Mouse (Mus musculus) stomach, postnatal 0 days (tissue): ENCODE measurements at regions not wholly inside any gene's neighbourhood (a gene's known extent, or its start where the extent isn't known, plus 50 kb on each side); places are given as distances from the start of the nearest gene placed in this dataset.

Experiments used
- ATAC-seq: fragments of 200-750 bp; cut with Nextera tagmentation; 2 replicates; pipeline ENCODE4 v1.8.0; 2017; ENCODE audit not compliant: low FRiP score, low TSS enrichment
- DNase-seq: peaks from one replicate; pipeline ENCODE4 v3.0.0-alpha.2; 2016; ENCODE audit warnings: low spot score
- H3K27ac ChIP-seq: fragments of 300-500 bp; sonication (generic); replicated peaks from 2 replicates; pipeline ENCODE4 v1.5.1; 2014; ENCODE audit warnings: mild to moderate bottlenecking, control low read depth
- H3K27me3 ChIP-seq: fragments of 300-500 bp; sonication (generic); 2 replicates; pipeline ENCODE4 v1.6.1; 2014; ENCODE audit warnings: low read length; ENCODE audit not compliant: control insufficient read depth, insufficient read depth
- H3K36me3 ChIP-seq: fragments of 300-500 bp; sonication (generic); 2 replicates; pipeline ENCODE4 v1.6.1; 2014; ENCODE audit warnings: low read length, mixed read lengths; ENCODE audit not compliant: control insufficient read depth, insufficient read depth
- H3K4me1 ChIP-seq: fragments of 300-500 bp; sonication (generic); replicated peaks from 2 replicates; pipeline ENCODE4 v1.6.1; 2014; ENCODE audit warnings: antibody characterized with exemption; ENCODE audit not compliant: control insufficient read depth, insufficient read depth
- H3K4me2 ChIP-seq: fragments of 300-500 bp; sonication (generic); replicated peaks from 2 replicates; pipeline ENCODE4 v1.6.1; 2014; ENCODE audit warnings: low read depth, mild to moderate bottlenecking, control low read depth, moderate library complexity
- H3K4me3 ChIP-seq: fragments of 300-500 bp; sonication (generic); 2 replicates; pipeline ENCODE4 v1.5.1; 2014; ENCODE audit warnings: low read depth, low read length, control low read depth
- H3K9ac ChIP-seq: fragments of 300-500 bp; sonication (generic); 2 replicates; pipeline ENCODE4 v1.6.1; 2014; ENCODE audit warnings: mild to moderate bottlenecking, low read length, control low read depth, mixed read lengths
- H3K9me3 ChIP-seq: fragments of 300-500 bp; sonication (generic); 2 replicates; pipeline ENCODE4 v1.6.1; 2016; ENCODE audit warnings: low read length; ENCODE audit not compliant: control insufficient read depth
- CTCF ChIP-seq: IDR thresholded peaks from 2 replicates; pipeline ENCODE4 v1.5.1; 2016; ENCODE audit warnings: antibody characterized with exemption, low read depth, mild to moderate bottlenecking, moderate library complexity
- EP300 ChIP-seq: optimal IDR thresholded peaks from 2 replicates; pipeline ENCODE3; 2016; ENCODE audit warnings: antibody characterized with exemption
- WGBS: fragments of 180-500 bp; shearing (Covaris S2); extraction: QIAGEN DNeasy Blood & Tissue Kit; methylation state at CpG from one replicate; pipeline ENCODE4 v1.1.7; 2014; 5-methylcytosine and 5-hydroxymethylcytosine counted together

- no peak overlapping the region for H3K4me3 ChIP-seq
- TF ChIP-seq EP300 (no peak), CTCF (peak; percentile 77)
- no peaks in the 10 kb centered on the region for H3K4me1 ChIP-seq
- no peaks in the 10 kb centered on the region for H3K36me3 ChIP-seq
- H3K9ac ChIP-seq: no peak overlapping the region
- 63% methylated on average over 5 of the region's 5 CpGs for WGBS
- no peak overlapping the region for H3K4me2 ChIP-seq
- no peaks in the 10 kb centered on the region for H3K9me3 ChIP-seq
- H3K27ac ChIP-seq: no peak overlapping the region
- no peaks in the 10 kb centered on the region for H3K27me3 ChIP-seq
- DNase-seq: peak; percentile 17
- ATAC-seq: no peak
Measured at GRCm38 (mm10) chr2:148535562-148536180, 92.3 kb upstream of the Cd93 start.

GRCm38 (mm10) chr2:148532051-148532450 is 88.7 kb upstream of the Cd93 start:
- H3K27me3 ChIP-seq: no peaks in the 10 kb centered on the region
- H3K9ac ChIP-seq: no peak overlapping the region
- H3K4me1 ChIP-seq: no peaks in the 10 kb centered on the region
- no peak for TF ChIP-seq EP300
- TF ChIP-seq CTCF: no peak
- 63% methylated on average over 4 of the region's 4 CpGs for WGBS
- no peak for ATAC-seq
- no peak overlapping the region for H3K27ac ChIP-seq
- H3K9me3 ChIP-seq: no peaks in the 10 kb centered on the region
- H3K4me2 ChIP-seq: no peak overlapping the region
- no peaks in the 10 kb centered on the region for H3K36me3 ChIP-seq
- no peak for DNase-seq
- H3K4me3 ChIP-seq: no peak overlapping the region

- WGBS: 64% methylated on average over 4 of the region's 4 CpGs
- Histone ChIP-seq H3K36me3 (no peaks in the 10 kb centered on the region), H3K4me3 (no peak overlapping the region), H3K4me2 (no peak overlapping the region), H3K9me3 (no peaks in the 10 kb centered on the region), H3K27me3 (no peaks in the 10 kb centered on the region), H3K27ac (no peak overlapping the region), H3K9ac (no peak overlapping the region), H3K4me1 (no peaks in the 10 kb centered on the region)
- ATAC-seq (no peak), DNase-seq (no peak)
- TF ChIP-seq EP300 (no peak), CTCF (no peak)
Measured at GRCm38 (mm10) chr2:148530546-148530945, 87.2 kb upstream of the Cd93 start.

GRCm38 (mm10) chr2:148529900-148530299 is 86.5 kb upstream of the Cd93 start:
- WGBS: 38% methylated on average over 2 of the region's 2 CpGs
- H3K27me3 ChIP-seq: no peaks in the 10 kb centered on the region
- no peak overlapping the region for H3K27ac ChIP-seq
- no peak overlapping the region for H3K4me2 ChIP-seq
- H3K36me3 ChIP-seq: no peaks in the 10 kb centered on the region
- H3K4me1 ChIP-seq: no peaks in the 10 kb centered on the region
- H3K4me3 ChIP-seq: no peak overlapping the region
- ATAC-seq (no peak), DNase-seq (no peak)
- TF ChIP-seq CTCF (no peak), EP300 (no peak)
- no peak overlapping the region for H3K9ac ChIP-seq
- no peaks in the 10 kb centered on the region for H3K9me3 ChIP-seq

GRCm38 (mm10) chr2:148527755-148528154 is 84.4 kb upstream of the Cd93 start:
- Histone ChIP-seq H3K9me3 (no peaks in the 10 kb centered on the region), H3K27ac (no peak overlapping the region), H3K4me1 (no peaks in the 10 kb centered on the region), H3K9ac (no peak overlapping the region), H3K36me3 (no peaks in the 10 kb centered on the region), H3K4me3 (no peak overlapping the region), H3K27me3 (no peaks in the 10 kb centered on the region), H3K4me2 (no peak overlapping the region)
- ATAC-seq (no peak), DNase-seq (no peak)
- WGBS: 80% methylated on average over 5 of the region's 5 CpGs
- TF ChIP-seq EP300 (no peak), CTCF (no peak)

- no peak overlapping the region for H3K4me2 ChIP-seq
- DNase-seq (no peak), ATAC-seq (no peak)
- H3K4me3 ChIP-seq: no peak overlapping the region
- no peaks in the 10 kb centered on the region for H3K36me3 ChIP-seq
- H3K27ac ChIP-seq: no peak overlapping the region
- H3K4me1 ChIP-seq: no peaks in the 10 kb centered on the region
- TF ChIP-seq EP300 (no peak), CTCF (no peak)
- H3K9me3 ChIP-seq: no peaks in the 10 kb centered on the region
- no peaks in the 10 kb centered on the region for H3K27me3 ChIP-seq
- 83% methylated on average over 6 of the region's 6 CpGs for WGBS
- no peak overlapping the region for H3K9ac ChIP-seq
Measured at GRCm38 (mm10) chr2:148525496-148525895, 82.1 kb upstream of the Cd93 start.
